Mouse (Mus musculus) MEL (cell line): ENCODE measurements around the gene Adamtsl5. TPM values are rescaled to one million over a fixed set of nuclear protein-coding genes. Genes with fewer than 3 reads are reported as not detected.

Experiments used
- DNase-seq: peaks from one replicate; pipeline ENCODE4 v3.0.0; 2011; ENCODE audit warnings: low read depth, low spot score
- H3K27ac ChIP-seq: 2 replicates; pipeline ENCODE4 v1.5.1; 2012; ENCODE audit warnings: low read depth, mild to moderate bottlenecking, control low read depth, low read length, moderate library complexity; ENCODE audit not compliant: control insufficient read depth
- H3K27me3 ChIP-seq, 2 experiments: fragments of 150-350 bp in 1 of 2; sonication (generic) in 1 of 2; 2 replicates each; pipeline ENCODE4 v1.6.1; 2012; ENCODE audit warnings: low read length in 2 of 2, mild to moderate bottlenecking in 2 of 2, improper control_type of control experiment in 1 of 2, moderate library complexity in 1 of 2; ENCODE audit not compliant: insufficient read depth in 2 of 2, control insufficient read depth in 1 of 2
- H3K36me3 ChIP-seq, 2 experiments: 2 replicates each; pipeline ENCODE4 v1.6.1; 2012 to 2014; ENCODE audit warnings: low read length in 2 of 2, improper control_type of control experiment in 1 of 2, inconsistent platforms in 1 of 2, mild to moderate bottlenecking in 1 of 2; ENCODE audit not compliant: insufficient read depth in 2 of 2, control insufficient read depth in 1 of 2
- H3K4me1 ChIP-seq, 2 experiments: fragments of 150-350 bp in 1 of 2; sonication (generic) in 1 of 2; 2 replicates each; pipeline ENCODE4 v1.6.1; 2012; ENCODE audit warnings: low read length in 2 of 2, improper control_type of control experiment in 1 of 2, mild to moderate bottlenecking in 1 of 2; ENCODE audit not compliant: insufficient read depth in 2 of 2, control insufficient read depth in 1 of 2
- H3K4me3 ChIP-seq, 2 experiments: fragments of 150-350 bp in 1 of 2; sonication (generic) in 1 of 2; 2 replicates each; pipeline ENCODE4 v1.5.1; 2012; ENCODE audit warnings: low read depth in 2 of 2, low read length in 2 of 2, mild to moderate bottlenecking in 2 of 2, moderate library complexity in 2 of 2, control low read depth in 1 of 2, improper control_type of control experiment in 1 of 2; ENCODE audit not compliant: control insufficient read depth in 1 of 2, insufficient read depth in 1 of 2
- H3K79me2 ChIP-seq: 2 replicates; pipeline ENCODE4 v1.6.1; 2012; ENCODE audit warnings: mild to moderate bottlenecking, low read length, moderate library complexity; ENCODE audit not compliant: control insufficient read depth, poor library complexity, insufficient read depth
- H3K9ac ChIP-seq: 2 replicates; pipeline ENCODE4 v1.6.1; 2012; ENCODE audit warnings: low read depth, mild to moderate bottlenecking, control low read depth, low read length, moderate library complexity; ENCODE audit not compliant: control insufficient read depth, poor library complexity, severe bottlenecking
- H3K9me3 ChIP-seq: fragments of 150-350 bp; sonication (generic); replicated peaks from 2 replicates; pipeline ENCODE4 v1.6.1; 2012; ENCODE audit warnings: mild to moderate bottlenecking, low read length, improper control_type of control experiment, moderate library complexity; ENCODE audit not compliant: insufficient read depth
- BHLHE40 ChIP-seq: IDR thresholded peaks from 2 replicates; pipeline ENCODE4 v1.6.1; 2012; ENCODE audit warnings: low read depth, mild to moderate bottlenecking, inconsistent platforms, low read length, improper control_type of control experiment, borderline replicate concordance
- ETS1 ChIP-seq: IDR thresholded peaks from 2 replicates; pipeline ENCODE4 v1.6.1; 2012; ENCODE audit warnings: low read depth, mild to moderate bottlenecking, inconsistent platforms, low read length, improper control_type of control experiment, moderate library complexity
- MAFK ChIP-seq: IDR thresholded peaks from 2 replicates; pipeline ENCODE4 v1.6.1; 2011; ENCODE audit warnings: low read depth, mild to moderate bottlenecking, low read length, improper control_type of control experiment, borderline replicate concordance
- MXI1 ChIP-seq: IDR thresholded peaks from 2 replicates; pipeline ENCODE4 v1.6.1; 2011; ENCODE audit warnings: mild to moderate bottlenecking, low read depth, low read length, improper control_type of control experiment
- MYB ChIP-seq: IDR thresholded peaks from 2 replicates; pipeline ENCODE4 v1.6.1; 2011; ENCODE audit warnings: mild to moderate bottlenecking, low read depth, low read length, improper control_type of control experiment
- NRF1 ChIP-seq: IDR thresholded peaks from 2 replicates; pipeline ENCODE4 v1.6.1; 2014; ENCODE audit warnings: low read depth, mild to moderate bottlenecking, inconsistent platforms, low read length, improper control_type of control experiment, moderate library complexity; ENCODE audit not compliant: poor library complexity, insufficient read depth, severe bottlenecking
- POLR2A ChIP-seq, 2 experiments: IDR thresholded peaks; 2 replicates each; pipeline ENCODE4 v1.6.1; 2011 to 2012; ENCODE audit warnings: low read length in 2 of 2, mild to moderate bottlenecking in 2 of 2, control low read depth in 1 of 2, improper control_type of control experiment in 1 of 2, low read depth in 1 of 2, moderate library complexity in 1 of 2; ENCODE audit not compliant: control insufficient read depth in 1 of 2, insufficient read depth in 1 of 2, poor library complexity in 1 of 2
- POLR2AphosphoS5 ChIP-seq: IDR thresholded peaks from 2 replicates; pipeline ENCODE4 v1.6.1; 2012; ENCODE audit warnings: low read depth, borderline replicate concordance, mild to moderate bottlenecking, inconsistent platforms, low read length, moderate library complexity, mixed read lengths
- TAL1 ChIP-seq: IDR thresholded peaks from 2 replicates; pipeline ENCODE4 v1.6.1; 2012; ENCODE audit warnings: mild to moderate bottlenecking, inconsistent platforms, low read length, moderate library complexity, mixed read lengths
- TBP ChIP-seq: IDR thresholded peaks from 2 replicates; pipeline ENCODE4 v1.8.0; 2011; ENCODE audit warnings: low read depth, low read length, improper control_type of control experiment
- USF1 ChIP-seq: IDR thresholded peaks from 2 replicates; pipeline ENCODE4 v1.6.1; 2014; ENCODE audit warnings: low read depth, mild to moderate bottlenecking, inconsistent platforms, low read length, improper control_type of control experiment, moderate library complexity
- ZC3H11A ChIP-seq: IDR thresholded peaks from 2 replicates; pipeline ENCODE4 v1.6.1; 2012; ENCODE audit warnings: low read depth, mild to moderate bottlenecking, inconsistent platforms, low read length, improper control_type of control experiment
- polyA plus RNA-seq, 2 experiments: library from polyadenylated mRNA; stranded (reverse) in 1 of 2; unstranded in 1 of 2; fragments of >175 nt in 1 of 2; fragments of >200 nt in 1 of 2; gene quantifications; 2 replicates each; pipeline versions ENCODE4 v1.2.1 to v1.2.4; 2012; ENCODE audit warnings: low replicate concordance in 2 of 2, low read depth in 1 of 2; ENCODE audit not compliant: insufficient read length in 2 of 2, insufficient read depth in 1 of 2, missing spikeins in 1 of 2
- total RNA-seq: library from RNA; depleted of rRNA; stranded (reverse); fragments of 300-350 nt; gene quantifications from 2 replicates; pipeline ENCODE4 v1.2.3, GENCODE M21; 2012

Gene Adamtsl5
- total and polyA plus RNA-seq, 3 experiments: 3.9 to 16.5 TPM; not detected in 1

DNA sequence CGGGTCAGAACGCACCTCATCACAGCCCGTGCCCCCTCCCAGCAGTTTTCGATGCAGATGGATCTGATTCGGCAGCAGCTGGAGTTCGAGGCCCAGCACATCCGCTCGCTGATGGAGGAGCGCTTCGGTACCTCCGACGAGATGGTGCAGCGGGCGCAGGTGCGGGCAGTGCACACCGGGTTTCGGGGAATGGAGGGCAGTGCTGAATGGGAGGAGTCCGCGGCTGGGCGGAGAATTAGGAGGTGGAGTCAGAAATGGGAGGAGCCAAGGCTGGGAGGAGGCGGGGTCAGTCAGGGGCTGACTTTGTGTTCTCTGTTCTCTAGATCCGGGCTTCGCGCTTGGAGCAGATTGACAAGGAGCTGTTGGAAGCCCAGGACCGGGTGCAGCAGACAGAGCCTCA lies 43.4 kb downstream of the Adamtsl5 start:
- 0 out of 4 replicates have a peak, but pooled peaks cover 0 to 2% of the 10 kb centered on the region in 2 experiments for H3K4me1 ChIP-seq
- H3K36me3 ChIP-seq: no peaks in the 10 kb centered on the region
- no peaks in the 10 kb centered on the region for H3K27me3 ChIP-seq
- no peaks in the 10 kb centered on the region for H3K9me3 ChIP-seq
- peak in 1 of 2 experiments; percentile 44; a peak in 1 of 4 replicates for TF ChIP-seq POLR2A (IDR thresholded peaks at IDR 0.05; ENCODE audit: control insufficient read depth in 1 of 2, insufficient read depth in 1 of 2, low read depth in 1 of 2, low read length in 2 of 2, poor library complexity in 1 of 2)
- TF ChIP-seq TBP: no peak
- TF ChIP-seq NRF1: peak; percentile 43; the same call in 1 of the 2 replicates
- peak overlapping the region; percentile 55 for H3K4me3 ChIP-seq
- DNase-seq: peak; percentile 82
- no peaks in the 10 kb centered on the region for H3K79me2 ChIP-seq
- peak overlapping the region; percentile 40 for H3K9ac ChIP-seq
- no peak overlapping the region for H3K27ac ChIP-seq

- Histone ChIP-seq H3K9ac (peak overlapping the region; percentile 40), H3K27me3 (no peaks in the 10 kb centered on the region), H3K4me3 (peak overlapping the region; percentile 55), H3K27ac (no peak overlapping the region), H3K4me1 (0 out of 4 replicates have a peak, but pooled peaks cover 0 to 2% of the 10 kb centered on the region in 2 experiments), H3K36me3 (no peaks in the 10 kb centered on the region), H3K9me3 (no peaks in the 10 kb centered on the region), H3K79me2 (no peaks in the 10 kb centered on the region)
- peak; percentile 68 for DNase-seq
- TF ChIP-seq ETS1 (no peak), TAL1 (peak; percentile 65), USF1 (no peak), POLR2AphosphoS5 (no peak), TBP (peak; percentile 76), MAFK (0 out of 2 replicates have a peak, but pooled peaks have one; percentile 16), MXI1 (0 out of 2 replicates have a peak, but pooled peaks have one; percentile 21)
These were observed 43.8 kb downstream of the Adamtsl5 start for GRCm38 (mm10) chr10:80304458-80304857.

- TF ChIP-seq MYB: no peak
- TF ChIP-seq ZC3H11A: no peak
- TF ChIP-seq ETS1: no peak
- no peak for TF ChIP-seq BHLHE40
- TF ChIP-seq POLR2AphosphoS5: no peak
- no peak for DNase-seq
- Histone ChIP-seq H3K27ac (no peak overlapping the region), H3K4me1 (peaks cover 0 to 4% of the 10 kb centered on the region in 2 experiments; a peak in 1 of 4 replicates), H3K4me3 (no peak overlapping the region), H3K9me3 (no peaks in the 10 kb centered on the region), H3K27me3 (no peaks in the 10 kb centered on the region), H3K9ac (no peak overlapping the region), H3K79me2 (no peaks in the 10 kb centered on the region), H3K36me3 (no peaks in the 10 kb centered on the region)
These were observed 45.7 kb downstream of the Adamtsl5 start for GRCm38 (mm10) chr10:80302471-80302881.
